Mouse (Mus musculus) limb, embryonic 11.5 days (tissue): ENCODE measurements around the gene Rassf2. TPM values are rescaled to one million over a fixed set of nuclear protein-coding genes. Genes with fewer than 3 reads are reported as not detected.

Experiments
- ATAC-seq: fragments of 200-750 bp; cut with Nextera tagmentation; 2 replicates; pipeline ENCODE4 v1.8.0; 2017; ENCODE audit warnings: low read depth; ENCODE audit not compliant: insufficient number of reproducible peaks, low FRiP score, low TSS enrichment
- DNase-seq: peaks from one replicate; pipeline ENCODE4 v3.0.0-alpha.2; 2015; ENCODE audit warnings: low spot score
- H3K27ac ChIP-seq: fragments of 300-500 bp; sonication (generic); replicated peaks from 2 replicates; pipeline ENCODE4 v1.5.1; 2014; ENCODE audit warnings: low read depth, mild to moderate bottlenecking, low read length
- H3K27me3 ChIP-seq: fragments of 300-500 bp; sonication (generic); 2 replicates; pipeline ENCODE4 v1.6.1; 2014; ENCODE audit warnings: mild to moderate bottlenecking, low read length, mixed read lengths; ENCODE audit not compliant: control insufficient read depth, insufficient read depth
- H3K36me3 ChIP-seq: fragments of 300-500 bp; sonication (generic); 2 replicates; pipeline ENCODE4 v1.6.1; 2014; ENCODE audit warnings: mild to moderate bottlenecking, low read length, moderate library complexity, mixed read lengths; ENCODE audit not compliant: control insufficient read depth, insufficient read depth
- H3K4me1 ChIP-seq: fragments of 300-500 bp; sonication (generic); 2 replicates; pipeline ENCODE4 v1.6.1; 2014; ENCODE audit warnings: low read length, mixed read lengths; ENCODE audit not compliant: control insufficient read depth, insufficient read depth
- H3K4me2 ChIP-seq: fragments of 300-500 bp; sonication (generic); 2 replicates; pipeline ENCODE4 v1.6.1; 2014; ENCODE audit warnings: low read depth, mild to moderate bottlenecking, moderate library complexity; ENCODE audit not compliant: severe bottlenecking
- H3K4me3 ChIP-seq: fragments of 300-500 bp; sonication (generic); 2 replicates; pipeline ENCODE4 v1.5.1; 2014; ENCODE audit warnings: low read depth, low read length
- H3K9ac ChIP-seq: fragments of 300-500 bp; sonication (generic); 2 replicates; pipeline ENCODE4 v1.6.1; 2014; ENCODE audit warnings: mild to moderate bottlenecking, low read length
- H3K9me3 ChIP-seq: fragments of 300-500 bp; sonication (generic); 2 replicates; pipeline ENCODE4 v1.6.1; 2016; ENCODE audit warnings: low read length; ENCODE audit not compliant: control insufficient read depth
- WGBS: fragments of 180-500 bp; shearing (Covaris S2); extraction: QIAGEN DNeasy Blood & Tissue Kit; methylation state at CpG from one replicate; pipeline ENCODE4 v1.1.7; 2014; 5-methylcytosine and 5-hydroxymethylcytosine counted together
- polyA plus RNA-seq: library from polyadenylated mRNA; unstranded; fragments of >200 nt; fragmentation: Nextera tagmentation; extraction: Ambion mirVana; gene quantifications from 2 replicates; pipeline ENCODE4 v1.2.1, GENCODE M21; 2014

Gene Rassf2
- polyA plus RNA-seq, 1 experiment from 2014 or later: 6.9 TPM

DNA sequence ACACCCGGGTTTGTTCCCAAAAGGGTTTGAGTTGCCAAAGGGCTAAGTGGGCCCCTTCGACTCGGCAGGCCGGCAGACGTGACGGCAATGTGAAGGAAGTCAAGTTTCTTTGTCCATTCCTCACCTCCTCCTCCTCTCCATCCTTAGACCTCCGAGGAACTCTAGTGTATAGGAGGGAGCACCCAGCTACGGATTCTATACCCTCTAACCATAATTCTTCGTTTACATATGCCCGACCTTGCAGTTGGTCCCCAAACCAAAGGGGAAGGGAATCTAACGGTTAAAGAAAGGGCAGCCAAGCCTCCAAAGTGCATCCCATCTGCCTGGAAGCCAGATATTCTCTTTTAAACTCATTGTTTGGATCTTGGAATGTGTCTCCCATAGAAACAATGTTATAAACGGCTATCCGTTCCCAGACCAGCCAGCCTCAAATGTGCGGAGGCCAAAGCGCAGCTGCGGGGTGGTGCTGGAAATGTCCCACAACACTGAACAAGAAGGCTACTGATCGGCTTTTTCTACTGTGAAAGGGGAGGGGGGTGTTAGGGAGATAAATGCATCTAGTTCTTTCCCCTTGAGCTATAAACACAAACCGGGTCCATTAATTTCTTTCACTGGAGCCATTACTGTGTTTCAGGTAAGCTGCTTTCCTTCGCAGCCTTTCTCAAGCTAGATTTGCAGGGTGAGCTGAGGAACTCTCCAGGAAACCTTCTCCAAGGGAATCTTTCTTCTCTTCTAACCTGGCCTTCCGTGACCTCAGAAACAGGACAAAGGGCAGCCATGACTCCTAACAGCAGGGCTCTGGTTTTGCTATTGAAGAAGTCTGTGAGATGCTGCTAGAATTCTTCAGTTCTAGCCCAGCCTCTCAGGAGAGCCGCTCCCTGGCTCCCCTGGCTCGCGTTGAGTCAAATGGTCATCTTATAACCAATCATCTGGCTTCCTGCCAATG is 633 bp upstream of the Rassf2 start:
- Histone ChIP-seq H3K9ac (peak overlapping the region; percentile 67), H3K9me3 (no peaks in the 10 kb centered on the region), H3K27ac (no peak overlapping the region), H3K4me3 (peak overlapping the region; percentile 51), H3K4me1 (0 out of 2 replicates have a peak, but pooled peaks cover 4% of the 10 kb centered on the region), H3K27me3 (peaks cover 25% of the 10 kb centered on the region), H3K4me2 (peak overlapping the region; percentile 96), H3K36me3 (no peaks in the 10 kb centered on the region)
- ATAC-seq (no peak), DNase-seq (no peak)
- 16% methylated on average over 23 of the region's 23 CpGs for WGBS

DNA sequence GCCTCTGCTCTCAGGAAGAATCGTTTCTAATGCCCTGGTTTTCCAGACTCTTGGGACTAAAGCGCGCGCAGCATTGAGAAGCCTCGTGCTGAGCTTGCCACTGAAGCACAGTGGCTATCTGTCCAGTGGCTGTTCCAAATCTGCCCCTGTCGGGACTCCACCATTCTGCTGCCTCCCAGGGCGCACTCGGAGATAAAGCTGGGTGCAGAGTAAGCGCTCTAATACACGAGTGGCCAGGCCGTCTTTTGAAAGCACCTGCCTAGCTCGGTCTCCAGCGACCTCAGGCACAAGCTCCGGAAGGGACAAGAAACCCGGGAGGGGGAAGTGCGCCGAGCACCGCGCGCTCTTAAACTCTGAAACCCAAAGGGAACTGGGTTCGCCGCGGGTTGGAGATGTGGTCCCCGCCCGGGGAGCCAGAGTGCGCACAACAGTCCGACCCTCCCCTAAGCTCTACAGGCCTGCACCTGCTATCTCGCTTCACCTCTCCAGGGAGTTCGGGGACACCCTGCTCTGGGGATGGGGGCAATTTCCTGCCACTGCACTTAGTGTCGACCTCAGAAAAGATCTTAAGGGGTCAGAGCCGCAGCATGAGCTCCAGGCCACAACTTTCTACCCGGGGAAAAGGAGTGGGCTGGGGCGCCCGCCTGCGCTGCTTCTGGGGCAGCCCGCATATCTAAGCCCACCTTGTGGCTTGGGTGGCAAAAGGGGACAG is 1.0 kb downstream of the Rassf2 start:
- peaks cover 25% of the 10 kb centered on the region for H3K27me3 ChIP-seq

DNA sequence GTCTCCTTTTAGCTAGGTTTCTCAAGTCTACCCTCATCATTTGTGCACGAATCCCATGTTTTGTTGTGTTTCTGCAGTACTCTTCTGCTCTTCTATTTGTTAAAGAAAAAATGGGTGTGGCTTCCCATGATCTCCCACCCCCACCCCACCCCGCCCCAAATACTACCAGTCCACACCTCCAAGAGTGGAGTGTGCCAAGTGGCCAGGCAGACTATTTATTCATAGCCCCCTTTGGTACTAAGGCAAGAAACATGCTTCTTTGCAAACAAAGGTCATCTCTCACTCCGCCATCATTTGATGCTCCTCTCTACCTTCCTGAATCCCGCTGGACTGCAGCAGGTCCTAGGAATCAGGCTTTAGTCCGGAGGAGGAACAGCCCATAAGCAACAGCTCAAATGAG is 2.0 kb downstream of the Rassf2 start:
- no peak overlapping the region for H3K4me3 ChIP-seq
- H3K27ac ChIP-seq: no peak overlapping the region
- DNase-seq: no peak
- 50% methylated on average over 5 of the region's 5 CpGs for WGBS
- H3K9me3 ChIP-seq: no peaks in the 10 kb centered on the region
- no peak overlapping the region for H3K9ac ChIP-seq
- peaks cover 25% of the 10 kb centered on the region for H3K27me3 ChIP-seq
- no peak overlapping the region for H3K4me2 ChIP-seq
- no peaks in the 10 kb centered on the region for H3K36me3 ChIP-seq
- ATAC-seq: no peak
- H3K4me1 ChIP-seq: 0 out of 2 replicates have a peak, but pooled peaks cover 4% of the 10 kb centered on the region

More for the DNA sequence above, 1.0 kb downstream of the Rassf2 start:
- H3K9me3 ChIP-seq: no peaks in the 10 kb centered on the region
- H3K4me1 ChIP-seq: 0 out of 2 replicates have a peak, but pooled peaks cover 4% of the 10 kb centered on the region
- peak; percentile 47 for DNase-seq
- peak overlapping the region; percentile 51 for H3K4me3 ChIP-seq
- peak; percentile 49 for ATAC-seq
- H3K27ac ChIP-seq: no peak overlapping the region
- WGBS: under 1% methylated on average over 36 of the region's 36 CpGs
- peak overlapping the region; percentile 96 for H3K4me2 ChIP-seq
- peak overlapping the region; percentile 8 for H3K9ac ChIP-seq
- no peaks in the 10 kb centered on the region for H3K36me3 ChIP-seq

DNA sequence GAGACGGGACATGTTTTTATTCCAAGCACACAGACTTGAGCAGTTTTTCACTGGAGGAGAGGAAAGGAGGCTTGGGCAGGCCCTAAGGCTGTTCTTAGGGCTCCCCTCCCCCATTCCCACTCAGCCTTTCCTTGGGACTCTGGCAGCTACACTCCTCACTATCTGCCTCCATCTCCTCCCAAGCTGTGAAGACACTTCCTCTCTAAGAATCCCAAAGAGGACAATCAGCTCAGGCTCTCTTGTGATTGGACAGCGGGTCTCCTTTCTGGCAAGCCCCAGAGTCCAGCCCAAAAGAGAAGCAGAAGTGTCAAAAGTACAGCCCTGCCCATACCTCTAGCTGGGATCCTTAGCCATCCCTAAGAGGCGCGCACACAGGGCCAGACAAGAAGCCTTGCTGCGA is 2.7 kb downstream of the Rassf2 start:
- no peaks in the 10 kb centered on the region for H3K9me3 ChIP-seq
- H3K4me1 ChIP-seq: 0 out of 2 replicates have a peak, but pooled peaks cover 4% of the 10 kb centered on the region
- 49% methylated on average over 5 of the region's 5 CpGs for WGBS
- no peaks in the 10 kb centered on the region for H3K36me3 ChIP-seq
- H3K9ac ChIP-seq: no peak overlapping the region
- no peak for DNase-seq
- peaks cover 25% of the 10 kb centered on the region for H3K27me3 ChIP-seq
- H3K27ac ChIP-seq: no peak overlapping the region
- ATAC-seq: no peak
- H3K4me3 ChIP-seq: no peak overlapping the region
- H3K4me2 ChIP-seq: no peak overlapping the region

DNA sequence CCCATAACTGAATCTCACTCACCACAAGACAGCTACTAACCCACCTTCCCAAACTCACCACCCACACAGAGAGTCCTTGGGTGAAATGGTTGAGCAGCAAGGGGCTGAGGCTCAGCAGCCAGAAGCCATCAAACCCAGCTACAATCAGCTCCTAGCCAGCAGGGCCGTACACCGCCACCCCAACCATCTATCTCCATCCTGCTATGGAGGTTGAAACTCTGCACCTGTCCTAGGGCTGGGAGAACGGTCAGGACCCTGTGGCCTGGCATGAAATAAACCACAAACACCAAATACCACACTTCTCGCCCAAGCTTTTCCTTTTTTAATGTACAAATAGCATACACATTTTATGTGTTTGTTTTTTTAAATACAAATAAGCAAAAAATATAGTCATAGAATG is 6.0 kb downstream of the Rassf2 start:
- Histone ChIP-seq H3K36me3 (no peaks in the 10 kb centered on the region), H3K9ac (no peak overlapping the region), H3K4me3 (no peak overlapping the region), H3K4me2 (no peak overlapping the region), H3K27me3 (peaks cover 16% of the 10 kb centered on the region), H3K9me3 (no peaks in the 10 kb centered on the region), H3K27ac (no peak overlapping the region), H3K4me1 (0 out of 2 replicates have a peak, but pooled peaks cover under 1% of the 10 kb centered on the region)
- DNase-seq (no peak), ATAC-seq (no peak)
- 77% methylated on average over 4 of the region's 4 CpGs for WGBS

DNA sequence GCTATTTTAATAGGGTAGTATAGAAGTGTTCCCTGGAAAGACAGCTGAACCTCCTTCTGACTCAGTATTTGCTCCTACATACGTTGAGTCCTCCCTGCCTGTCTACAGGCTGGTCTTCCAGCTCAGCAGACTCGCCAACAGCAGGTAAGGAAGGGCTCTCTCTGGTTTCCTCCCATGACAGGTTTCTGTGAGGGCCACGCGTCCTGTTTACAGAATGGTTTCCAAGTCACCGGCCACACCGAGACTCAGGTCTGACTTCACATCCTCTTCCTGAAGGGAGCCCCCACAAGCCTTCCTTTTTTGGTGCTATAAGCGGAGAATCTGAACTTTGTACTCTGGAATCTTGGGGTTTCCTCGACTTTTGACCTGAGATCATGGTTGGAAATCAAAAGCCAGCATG is 7.4 kb downstream of the Rassf2 start:
- no peak for DNase-seq
- no peak overlapping the region for H3K27ac ChIP-seq
- H3K36me3 ChIP-seq: no peaks in the 10 kb centered on the region
- peaks cover 2% of the 10 kb centered on the region; the same call in 1 of the 2 replicates for H3K27me3 ChIP-seq
- no peak overlapping the region for H3K4me2 ChIP-seq
- no peaks in the 10 kb centered on the region for H3K4me1 ChIP-seq
- H3K9me3 ChIP-seq: no peaks in the 10 kb centered on the region
- no peak overlapping the region for H3K9ac ChIP-seq
- ATAC-seq: no peak
- WGBS: 86% methylated on average over 8 of the region's 8 CpGs
- H3K4me3 ChIP-seq: no peak overlapping the region

DNA sequence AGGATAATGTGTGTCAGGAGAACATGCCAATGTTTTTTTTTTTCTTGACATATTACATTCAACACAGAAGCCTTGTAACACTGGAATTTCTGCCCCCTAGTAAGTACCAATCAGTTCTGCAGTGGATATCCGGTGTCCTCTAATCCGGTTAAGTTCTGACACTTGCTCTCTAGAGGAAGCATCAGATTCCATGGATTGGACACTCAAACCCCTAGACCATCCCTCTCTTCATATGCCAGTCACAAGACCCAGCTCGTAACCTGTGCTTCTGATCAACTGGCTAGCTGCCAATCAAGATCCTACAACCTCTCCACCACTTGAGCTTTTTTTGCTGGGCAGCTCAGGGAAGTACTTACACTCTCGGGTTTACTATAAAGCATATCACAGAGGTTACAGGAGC is 8.4 kb downstream of the Rassf2 start:
- Histone ChIP-seq H3K27ac (no peak overlapping the region), H3K4me3 (no peak overlapping the region), H3K27me3 (no peaks in the 10 kb centered on the region), H3K4me1 (no peaks in the 10 kb centered on the region), H3K36me3 (no peaks in the 10 kb centered on the region), H3K4me2 (no peak overlapping the region), H3K9me3 (no peaks in the 10 kb centered on the region), H3K9ac (no peak overlapping the region)
- 85% methylated on average over 4 of the region's 4 CpGs for WGBS
- DNase-seq: no peak
- no peak for ATAC-seq

DNA sequence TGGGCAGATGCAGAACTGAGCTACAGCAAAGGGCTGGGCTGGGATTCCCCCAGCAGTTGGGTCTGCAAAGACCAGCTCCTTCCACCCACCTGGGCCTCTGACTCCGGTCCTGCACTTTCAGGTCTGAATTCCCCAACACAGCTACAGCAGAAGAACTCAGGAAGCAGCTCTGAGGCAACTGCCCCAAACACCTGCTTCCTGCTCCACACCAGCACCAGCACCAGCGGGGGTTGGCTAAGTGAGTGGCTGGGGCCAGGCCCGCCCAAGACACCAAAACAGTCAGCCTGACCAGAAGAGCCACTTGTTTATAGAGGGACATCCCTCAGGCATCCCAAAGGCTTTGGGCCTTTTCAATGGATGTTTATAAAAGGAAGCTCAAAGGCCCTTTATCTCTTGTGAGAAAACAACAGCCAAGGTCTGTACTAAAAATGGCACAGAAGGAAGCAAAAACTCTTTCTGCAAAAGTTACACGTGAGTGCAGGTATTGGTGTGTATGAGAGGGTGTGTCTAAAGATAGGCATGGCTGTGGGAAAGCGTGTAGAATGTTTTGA is 9.0 kb downstream of the Rassf2 start:
- ATAC-seq (no peak), DNase-seq (no peak)
- no peaks in the 10 kb centered on the region for H3K4me1 ChIP-seq
- 50% methylated on average over 5 of the region's 5 CpGs for WGBS
- no peaks in the 10 kb centered on the region for H3K36me3 ChIP-seq
- H3K27ac ChIP-seq: no peak overlapping the region
- no peak overlapping the region for H3K4me3 ChIP-seq
- no peak overlapping the region for H3K4me2 ChIP-seq
- no peaks in the 10 kb centered on the region for H3K27me3 ChIP-seq
- no peak overlapping the region for H3K9ac ChIP-seq
- H3K9me3 ChIP-seq: no peaks in the 10 kb centered on the region
